Mouse (Mus musculus) G1E (cell line): Measurements from ENCODE around the gene Rbl2.

Source experiments
- CTCF ChIP-seq: IDR thresholded peaks from 2 replicates; pipeline ENCODE4 v1.5.1; 2012; ENCODE audit warnings: low read depth, low read length, inconsistent platforms, mixed read lengths
- POLR2AphosphoS5 ChIP-seq: IDR thresholded peaks from 2 replicates; pipeline ENCODE4 v1.6.1; 2012; ENCODE audit warnings: low read depth, low read length, inconsistent platforms; ENCODE audit not compliant: insufficient replicate concordance
- TAL1 ChIP-seq: conservative IDR thresholded peaks from 2 replicates; pipeline ENCODE4 v1.6.1; 2012; ENCODE audit warnings: low read depth, low read length, inconsistent platforms, mixed read lengths

DNA sequence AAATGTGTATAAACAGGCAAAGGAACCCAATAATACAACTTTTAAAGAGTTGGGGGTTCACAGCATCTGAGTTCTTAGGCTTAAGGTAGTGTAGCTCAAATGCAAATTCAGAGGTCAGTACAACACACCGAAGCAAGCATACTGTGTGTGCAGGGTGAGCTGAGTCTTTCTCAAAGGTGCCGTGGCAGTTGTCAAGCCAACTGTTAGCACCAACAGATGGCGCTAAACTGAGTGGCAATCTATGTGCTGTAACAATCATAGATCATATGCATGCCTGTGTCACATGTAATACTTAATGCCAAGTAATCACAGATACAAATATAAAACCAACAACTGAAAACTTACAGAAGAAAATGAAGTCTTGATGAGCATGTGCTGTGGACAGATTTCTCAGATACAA, 48.3 kb downstream of the Rbl2 start:
- peak; percentile 72 for TF ChIP-seq CTCF
- TF ChIP-seq TAL1, result no peak
- no peak for TF ChIP-seq POLR2AphosphoS5
